Mouse (Mus musculus) heart, adult 2 months (tissue): ENCODE measurements around the gene Prpf40b. TPM values are rescaled to one million over a fixed set of nuclear protein-coding genes. Genes with fewer than 3 reads are reported as not detected.

Experiments used
- DNase-seq, 2 experiments: peaks; one replicate each; pipeline ENCODE4 v3.0.0; 2021
- H3K27ac ChIP-seq: fragments of 200-600 bp; 2 replicates; pipeline ENCODE4 v1.8.1; 2022
- H3K27me3 ChIP-seq: fragments of 200-500 bp; 2 replicates; pipeline ENCODE4 v1.6.1; 2012; ENCODE audit warnings: mild to moderate bottlenecking, low read length, inconsistent platforms, mixed read lengths; ENCODE audit not compliant: control insufficient read depth, insufficient read depth
- H3K36me3 ChIP-seq: fragments of 200-500 bp; 2 replicates; pipeline ENCODE4 v1.6.1; 2012; ENCODE audit warnings: low read length, inconsistent platforms; ENCODE audit not compliant: control insufficient read depth, insufficient read depth
- H3K4me1 ChIP-seq: fragments of 200-500 bp; 2 replicates; pipeline ENCODE4 v1.6.1; 2011; ENCODE audit warnings: low read length; ENCODE audit not compliant: control insufficient read depth, insufficient read depth
- H3K4me3 ChIP-seq: fragments of 200-600 bp; 2 replicates; pipeline ENCODE4 v1.8.1; 2022
- H3K79me2 ChIP-seq: fragments of 200-500 bp; replicated peaks from 2 replicates; pipeline ENCODE4 v1.6.1; 2012; ENCODE audit warnings: mild to moderate bottlenecking, inconsistent platforms, low read length, moderate library complexity, mixed read lengths; ENCODE audit not compliant: control insufficient read depth, insufficient read depth
- H3K9ac ChIP-seq: fragments of 200-500 bp; 2 replicates; pipeline ENCODE4 v1.6.1; 2012; ENCODE audit warnings: low read depth, mild to moderate bottlenecking, control low read depth, inconsistent platforms, low read length, mixed read lengths
- CTCF ChIP-seq: fragments of 200-600 bp; IDR thresholded peaks from 2 replicates; pipeline ENCODE4 v1.8.1; 2022; ENCODE audit warnings: antibody characterized with exemption, mild to moderate bottlenecking, moderate library complexity
- EP300 ChIP-seq: fragments of 200-500 bp; IDR thresholded peaks from 2 replicates; pipeline ENCODE4 v1.6.1; 2011; ENCODE audit warnings: low read depth, low read length, control low read depth; ENCODE audit not compliant: insufficient read depth
- POLR2A ChIP-seq: fragments of 200-500 bp; IDR thresholded peaks from 2 replicates; pipeline ENCODE4 v1.6.1; 2011; ENCODE audit warnings: mild to moderate bottlenecking, low read depth, low read length, control low read depth; ENCODE audit not compliant: insufficient read depth
- WGBS: fragments of 180-500 bp; shearing (Covaris S2); methylation state at CpG from one replicate; pipeline ENCODE4 v1.1.7; 2018; 5-methylcytosine and 5-hydroxymethylcytosine counted together
- intact Hi-C: fragments of 180-260 bp; cut with DNase I; formaldehyde crosslinking; loops from one replicate; pipeline ENCODE4 v1.15.1; 2025
- polyA plus RNA-seq: library from polyadenylated mRNA; depleted of rRNA; stranded (reverse); fragments of >200 nt; gene quantifications from 2 replicates; pipeline ENCODE4 v1.2.3, GENCODE M21; 2012
- total RNA-seq, 2 experiments: library from RNA; stranded (reverse); gene quantifications; 2 replicates each; pipeline ENCODE4 v1.2.3; 2021

Gene Prpf40b
- total and polyA plus RNA-seq, 3 experiments = 18.9 to 39.7 (median 23.4) TPM

DNA sequence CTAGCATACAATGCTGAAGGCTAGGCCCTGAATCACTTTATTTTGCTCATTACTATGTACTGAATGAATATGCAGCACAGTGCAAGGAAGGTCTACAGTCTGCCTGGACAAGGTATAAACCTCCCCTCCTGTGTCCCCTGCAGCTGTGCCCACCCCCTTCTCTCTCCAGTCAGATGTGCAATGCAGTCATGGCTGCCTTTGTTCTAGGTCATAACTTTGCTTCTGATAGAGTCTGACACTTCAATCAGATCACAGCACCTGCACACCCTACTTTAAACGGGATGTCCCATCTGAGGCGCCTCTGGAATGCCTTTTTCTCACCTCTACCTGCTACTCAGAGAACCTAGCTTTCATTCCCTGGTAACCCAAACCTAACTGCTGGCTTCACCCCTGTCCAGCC lies 44.0 kb downstream of the Prpf40b start:
- intact Hi-C loops = no loop called here
- Histone ChIP-seq H3K27ac (no peak overlapping the region), H3K4me1 (peaks cover 55% of the 10 kb centered on the region), H3K36me3 (peaks cover 22% of the 10 kb centered on the region), H3K79me2 (no peaks in the 10 kb centered on the region; the same call in none of the 2 replicates), H3K9ac (no peak overlapping the region), H3K27me3 (no peaks in the 10 kb centered on the region), H3K4me3 (no peak overlapping the region)
- TF ChIP-seq POLR2A (no peak), CTCF (no peak), EP300 (no peak)
- DNase-seq = no peak
- 70% methylated on average over 2 of the region's 2 CpGs for WGBS

DNA sequence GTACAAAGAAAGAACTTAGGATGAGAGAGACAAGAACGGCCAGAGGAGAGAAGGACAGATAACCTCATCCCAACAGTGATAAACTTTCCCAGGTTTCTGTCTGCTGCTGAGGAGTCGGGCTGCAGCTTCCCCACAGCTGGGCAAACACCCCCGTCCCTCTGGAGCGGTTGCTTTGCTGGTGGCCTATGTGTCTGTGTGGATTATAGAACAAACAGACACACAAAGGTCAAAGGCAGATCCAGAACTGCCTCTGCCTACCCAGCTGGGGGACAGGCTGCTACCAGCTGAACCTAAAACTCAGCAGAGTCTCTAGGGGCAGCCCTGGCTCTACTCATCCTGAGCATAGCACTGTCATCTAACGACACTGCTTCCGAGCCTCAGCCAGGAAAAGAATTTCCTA lies 44.8 kb downstream of the Prpf40b start:
- no peaks in the 10 kb centered on the region for H3K27me3 ChIP-seq
- peaks cover 55% of the 10 kb centered on the region for H3K4me1 ChIP-seq
- H3K36me3 ChIP-seq = peaks cover 20% of the 10 kb centered on the region
- intact Hi-C loops = no loop called here
- peak overlapping the region; percentile 34 for H3K27ac ChIP-seq
- H3K9ac ChIP-seq = no peak overlapping the region
- no peaks in the 10 kb centered on the region; the same call in none of the 2 replicates for H3K79me2 ChIP-seq
- TF ChIP-seq CTCF (no peak), POLR2A (no peak), EP300 (no peak)
- no peak for DNase-seq
- WGBS = 37% methylated on average over 6 of the region's 6 CpGs
- H3K4me3 ChIP-seq = no peak overlapping the region

DNA sequence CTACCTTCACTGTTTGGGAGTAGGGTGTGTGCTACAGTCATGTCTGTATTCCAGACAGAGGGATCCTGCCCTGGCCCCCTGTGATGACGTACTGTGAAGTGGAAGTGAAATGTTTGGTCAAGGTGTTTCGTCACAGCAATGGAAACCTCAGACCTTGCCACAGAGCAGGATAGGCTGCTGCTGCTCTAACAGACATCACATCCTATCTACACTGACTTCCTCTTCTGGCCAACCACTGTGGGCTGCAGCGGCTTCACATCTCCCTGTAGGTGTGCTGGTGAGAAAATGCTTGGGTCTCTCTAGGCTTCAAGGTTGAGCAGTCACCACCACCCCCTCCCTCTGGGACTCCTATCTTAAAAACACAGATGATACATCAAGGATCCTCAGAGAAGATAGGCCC lies 46.2 kb downstream of the Prpf40b start:
- intact Hi-C loops = no loop called here

DNA sequence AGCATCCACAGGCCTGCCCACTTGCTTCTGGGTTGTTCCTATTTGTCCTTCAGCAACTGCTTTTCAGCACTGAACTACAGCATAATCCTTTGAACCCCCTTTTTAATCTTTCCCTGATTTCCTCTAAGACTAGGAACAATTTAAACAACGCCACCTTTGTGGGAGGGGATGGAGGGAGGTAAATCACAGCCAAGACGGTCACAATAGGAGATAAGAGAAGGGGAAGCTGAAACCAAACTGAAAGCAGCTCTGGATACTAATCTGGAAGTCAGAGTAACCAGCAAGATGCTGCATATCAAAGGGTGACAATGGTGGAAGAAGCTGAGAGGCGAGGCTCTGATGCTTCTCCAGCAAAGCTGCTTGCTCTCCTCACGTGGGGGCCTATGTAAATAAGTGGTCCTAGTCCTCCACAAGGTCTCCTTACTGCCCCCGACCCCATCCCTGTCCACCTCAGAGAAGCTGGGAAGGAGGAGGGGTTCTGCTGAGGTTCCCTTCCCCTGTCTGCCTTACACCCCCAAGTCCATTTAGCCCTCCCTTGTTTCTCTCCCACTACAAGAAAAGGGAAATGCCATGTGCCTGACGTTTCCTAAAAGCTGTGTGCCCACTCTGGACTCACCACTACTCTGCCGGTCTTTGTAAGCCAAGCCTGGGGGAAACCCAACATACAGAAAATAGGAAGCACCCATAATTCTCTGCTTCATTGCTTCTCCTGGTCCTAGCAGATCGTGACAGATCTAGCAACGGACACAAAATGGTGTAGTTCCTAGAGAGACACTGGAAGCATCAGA lies 47.5 kb downstream of the Prpf40b start:
- peaks cover 6% of the 10 kb centered on the region for H3K36me3 ChIP-seq
- TF ChIP-seq CTCF = no peak
- no peak for TF ChIP-seq EP300
- no peak for TF ChIP-seq POLR2A
- no peak overlapping the region for H3K9ac ChIP-seq
- no peaks in the 10 kb centered on the region; the same call in none of the 2 replicates for H3K79me2 ChIP-seq
- no peak for DNase-seq
- intact Hi-C loops = no loop called here
- 38% methylated on average over 9 of the region's 9 CpGs for WGBS
- H3K4me3 ChIP-seq = no peak overlapping the region
- peak overlapping the region; percentile 84 for H3K27ac ChIP-seq
- H3K27me3 ChIP-seq = no peaks in the 10 kb centered on the region
- peaks cover 50% of the 10 kb centered on the region for H3K4me1 ChIP-seq

More for the DNA sequence above, 46.2 kb downstream of the Prpf40b start:
- TF ChIP-seq CTCF (no peak), POLR2A (no peak), EP300 (no peak)
- WGBS = 58% methylated on average over 3 of the region's 3 CpGs
- no peaks in the 10 kb centered on the region for H3K27me3 ChIP-seq
- H3K4me1 ChIP-seq = peaks cover 52% of the 10 kb centered on the region
- H3K79me2 ChIP-seq = no peaks in the 10 kb centered on the region; the same call in none of the 2 replicates
- H3K36me3 ChIP-seq = peaks cover 9% of the 10 kb centered on the region; the same call in 1 of the 2 replicates
- peak; percentile 20 to 44 for DNase-seq
- H3K4me3 ChIP-seq = no peak overlapping the region
- no peak overlapping the region for H3K9ac ChIP-seq
- peak overlapping the region; percentile 84 for H3K27ac ChIP-seq

DNA sequence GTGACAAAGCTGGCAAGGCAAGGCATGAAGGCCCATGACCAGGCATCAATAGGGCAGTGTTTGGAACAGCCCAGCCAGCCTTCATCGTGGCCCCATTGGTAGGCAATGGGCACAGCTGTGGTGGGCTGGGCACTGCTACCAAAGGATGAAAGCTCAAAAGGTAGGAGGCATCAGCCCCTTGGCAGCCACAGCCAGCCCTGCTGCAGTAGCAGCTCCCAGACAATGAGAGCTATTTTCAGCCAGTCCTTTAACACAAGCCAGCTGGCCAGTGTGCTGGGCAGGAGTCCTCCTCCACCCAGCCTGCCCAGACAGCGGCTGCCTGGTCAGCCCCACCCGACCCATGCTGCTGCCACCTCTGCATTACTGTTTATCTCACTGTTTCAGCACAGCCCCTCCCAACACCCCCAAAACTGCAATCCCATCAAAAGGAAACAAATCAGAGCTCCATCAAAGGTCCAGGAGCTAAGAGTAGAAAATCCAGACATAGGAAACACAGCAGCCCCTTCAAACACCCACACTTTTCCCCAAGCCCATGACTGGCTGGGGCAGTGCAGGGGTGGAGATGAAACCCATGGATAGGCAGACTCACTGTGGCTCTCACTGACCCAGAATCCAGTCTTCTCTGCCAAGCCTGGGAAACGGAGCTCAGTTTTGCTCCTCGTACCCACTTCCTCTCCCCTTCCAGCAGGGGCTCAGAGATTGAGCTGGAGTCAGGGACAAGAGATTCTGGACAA lies 48.7 kb downstream of the Prpf40b start:
- DNase-seq = peak; percentile 72 to 84
- Histone ChIP-seq H3K9ac (peak overlapping the region; percentile 30), H3K27ac (peak overlapping the region; percentile 84), H3K36me3 (peaks cover 6% of the 10 kb centered on the region), H3K4me3 (peak overlapping the region; percentile 11; the same call in 1 of the 2 replicates), H3K27me3 (no peaks in the 10 kb centered on the region), H3K4me1 (peaks cover 51% of the 10 kb centered on the region), H3K79me2 (no peaks in the 10 kb centered on the region; the same call in 1 of the 2 replicates)
- 0 out of 2 replicates have a peak, but pooled peaks have one; percentile 32 for TF ChIP-seq POLR2A
- TF ChIP-seq CTCF = no peak
- peak; percentile 84 for TF ChIP-seq EP300
- WGBS = 6% methylated on average over 5 of the region's 5 CpGs
- intact Hi-C loops = no loop called here
